Mouse (Mus musculus): ENCODE results near the gene Endov. TPM values are rescaled to one million over a fixed set of nuclear protein-coding genes. Genes with fewer than 3 reads are reported as not detected.

Endov gene
- total RNA-seq (2023): 10 to 100 TPM; 12.0 to 13.8 TPM

DNA sequence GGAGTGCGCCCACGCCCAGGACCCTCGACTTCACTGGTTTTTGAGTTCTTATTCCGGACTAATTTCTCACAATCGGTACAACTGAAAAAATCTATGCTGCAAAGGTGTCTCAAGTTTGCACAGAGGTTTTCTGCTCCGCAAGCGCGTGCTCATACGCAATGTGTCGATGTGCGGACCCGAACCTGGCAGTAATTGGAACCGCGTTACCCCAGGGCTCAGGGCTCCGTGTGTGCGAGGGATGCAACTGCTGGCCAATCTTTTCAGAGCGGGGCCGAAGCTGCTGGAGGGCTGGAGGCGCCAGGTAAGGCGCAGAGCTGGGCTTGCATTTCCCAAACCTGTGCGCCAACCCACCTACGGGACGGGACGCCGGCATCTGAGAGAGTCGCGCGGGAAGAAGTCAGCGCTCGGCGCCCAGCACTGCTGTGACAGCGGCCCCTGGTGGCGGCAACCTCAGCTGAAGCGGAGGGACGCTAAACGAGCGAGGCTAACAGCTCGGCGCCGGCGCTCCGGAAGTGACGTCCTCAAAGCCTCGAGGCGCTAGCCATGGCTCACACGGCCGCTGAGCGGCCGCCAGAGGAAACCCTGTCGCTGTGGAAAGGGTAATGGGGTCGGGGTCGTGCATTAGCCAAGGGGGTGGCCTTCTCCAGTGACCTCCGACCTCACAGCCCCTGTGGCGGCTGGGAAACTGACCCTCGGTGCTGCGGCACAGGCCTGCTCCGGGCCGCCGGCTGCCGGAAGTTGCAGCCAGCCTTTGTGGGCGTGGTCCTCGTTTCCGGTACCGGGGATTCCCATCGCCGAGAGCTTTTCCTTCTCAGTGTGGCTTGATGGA is at the start of gene Endov:
Endov (plus strand) TSS at position 487 of the 829 bp plus-strand sequence.

GRCm38 (mm10) chr11:119547183-119547921 is 56.2 kb downstream of the Endov start, which contains the start of gene Nptx1:
Gene Nptx1 (minus strand): TSS chr11:119547753.

Other genes with a start within 250 kb of the Endov start
- gene Gaa, start 223.5 kb upstream of the Endov start, total RNA-seq (2023): 10 to 100 TPM; 32.8 to 39.3 TPM
- 100 to 1,000 TPM; 125 to 137 TPM for gene Eif4a3, start 191.3 kb upstream of the Endov start, total RNA-seq (2023)
- gene Card14, start 183.6 kb upstream of the Endov start, total RNA-seq (2023): not detected
- 10 to 100 TPM; 11.5 to 14.2 TPM for gene Sgsh, start 135.8 kb upstream of the Endov start, total RNA-seq (2023)
- gene Slc26a11, start 135.8 kb upstream of the Endov start, total RNA-seq (2023): 1 to 10 TPM; 6.1 to 8.8 TPM
- gene Rnf213, start 98.2 kb upstream of the Endov start, total RNA-seq (2023): 10 to 100 TPM; 49.8 to 56.9 TPM
- gene Nptx1, start 56.4 kb downstream of the Endov start, total RNA-seq (2023): not detected
- gene Rptor, start 111.6 kb downstream of the Endov start, total RNA-seq (2023): 10 to 100 TPM; 19.1 to 22.0 TPM